Mouse (Mus musculus) cerebellum, postnatal 4 days (tissue): Measurements from ENCODE around the gene Pih1d1.
A peak's percentile ranks its signal among the peaks of the same experiment; 100 is the strongest.
"Not testable (repeated sequence)": the region's sequence is repeated elsewhere in the genome, so short reads cannot be mapped to it uniquely, and the experiment has no call there.

Source experiments
- DNase-seq, 2 experiments: peaks; one replicate each; pipeline ENCODE4 v3.0.0; 2022; ENCODE audit warnings: low spot score in 2 of 2, mixed read lengths in 1 of 2

Pih1d1 gene

DNA sequence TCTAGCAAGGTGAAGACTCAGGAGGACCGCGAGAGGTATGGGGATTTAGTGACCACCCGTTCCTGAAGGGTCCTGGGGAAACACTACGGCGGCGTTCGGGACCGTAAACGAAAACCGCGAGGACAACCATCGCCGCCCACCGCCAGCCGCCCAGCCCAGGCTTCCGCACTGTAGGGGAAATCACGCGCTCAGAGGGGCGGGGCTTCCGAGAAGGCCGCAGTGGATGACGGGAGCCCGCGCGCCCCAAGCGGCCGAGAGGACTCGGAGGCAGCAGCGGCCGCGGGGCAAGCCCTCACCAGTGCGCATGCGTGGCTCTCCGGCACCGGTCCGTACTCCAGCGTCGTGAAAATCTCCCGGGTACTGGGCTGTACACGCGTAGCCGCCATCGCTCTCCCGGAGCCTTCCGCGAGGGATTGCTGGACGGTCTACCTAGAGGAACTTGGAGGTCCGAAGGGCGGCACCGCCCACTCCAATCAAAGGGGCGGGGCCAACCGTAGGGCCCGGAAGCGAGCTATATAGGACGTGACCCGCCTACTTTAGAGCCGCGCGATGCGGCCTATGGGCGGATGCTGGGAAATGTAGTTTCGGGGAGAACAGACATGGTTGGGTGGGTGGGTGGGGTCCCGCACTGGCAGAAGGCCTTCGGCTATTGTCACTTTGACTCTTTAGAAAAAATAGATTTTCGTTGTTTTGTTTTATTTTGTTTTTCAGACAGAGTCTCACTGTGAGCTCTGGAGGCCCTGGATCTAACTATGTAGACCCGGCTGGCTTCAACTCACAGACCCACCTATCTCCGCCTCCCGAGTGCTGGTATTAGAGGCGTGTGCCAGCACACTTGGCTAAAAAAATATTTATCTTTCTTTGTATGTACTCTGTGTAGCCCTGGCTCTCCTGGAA is at the start of gene Pih1d1, which contains the start of gene Aldh16a1:
Gene Pih1d1 (plus strand): TSS at position 208 of the 897 bp plus-strand sequence.
Gene Aldh16a1 (minus strand): TSS at position 489 of the 897 bp plus-strand sequence.
- peak; percentile 92 to 98 for DNase-seq

DNA sequence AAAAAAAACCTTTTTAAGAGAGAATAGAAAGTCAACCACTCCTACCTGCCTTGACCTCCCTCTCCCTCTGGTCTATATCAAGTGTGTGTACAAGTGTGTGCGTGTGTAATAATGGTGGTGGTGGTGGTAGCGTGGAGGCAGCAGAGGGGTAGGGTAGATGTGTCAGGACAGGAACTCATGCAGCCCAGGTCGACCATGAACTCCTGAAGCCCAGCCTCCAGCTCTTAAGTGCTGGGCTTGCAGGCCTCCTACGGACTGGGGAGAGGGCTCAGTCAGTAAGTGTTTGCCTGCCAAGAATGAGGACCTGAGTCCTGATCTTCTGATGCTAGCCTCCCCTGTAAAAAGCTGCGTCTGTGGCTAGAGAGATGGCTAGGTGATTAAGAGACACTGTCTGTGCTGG is 49.2 kb upstream of the Pih1d1 start:
- no peak for DNase-seq

DNA sequence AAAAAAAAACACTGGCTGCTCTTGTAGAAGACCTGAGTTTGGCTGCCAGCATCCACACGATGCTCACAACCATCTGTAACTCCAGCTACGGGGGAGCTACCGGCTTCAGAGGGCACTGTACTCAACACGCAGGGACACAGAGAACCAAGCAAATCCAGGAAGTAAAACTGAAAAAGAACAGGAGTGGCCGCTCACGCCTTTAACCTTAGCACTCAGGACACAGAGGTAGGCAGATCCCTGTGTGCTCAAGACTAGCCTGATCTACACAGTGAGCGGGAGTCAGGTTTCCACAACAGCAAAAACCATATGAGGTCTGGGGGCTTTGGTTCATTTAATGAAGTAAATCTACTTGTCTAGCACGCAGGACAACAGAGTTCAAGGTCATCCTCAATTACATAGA is 48.6 kb upstream of the Pih1d1 start:
- DNase-seq, result no peak

DNA sequence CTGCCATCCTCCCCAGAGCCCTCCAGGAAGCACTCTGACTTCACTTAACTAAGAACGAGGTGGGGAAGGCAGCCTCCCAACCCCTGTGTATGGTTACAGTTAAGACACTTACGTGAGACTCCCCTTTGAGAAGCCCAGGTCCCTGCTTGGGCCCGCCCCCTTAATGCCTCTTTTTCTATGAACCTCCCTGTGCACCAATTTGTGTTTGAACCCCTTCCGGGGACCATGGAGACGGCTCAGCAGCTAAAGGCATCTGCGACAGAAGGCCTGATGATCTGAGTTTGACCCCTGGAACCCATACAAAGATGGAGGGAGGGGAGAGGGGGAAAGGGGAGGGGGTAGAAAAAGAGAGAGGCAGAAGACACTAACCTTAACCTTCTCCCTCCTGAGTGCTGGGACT is 47.7 kb upstream of the Pih1d1 start:
- DNase-seq, result no peak

DNA sequence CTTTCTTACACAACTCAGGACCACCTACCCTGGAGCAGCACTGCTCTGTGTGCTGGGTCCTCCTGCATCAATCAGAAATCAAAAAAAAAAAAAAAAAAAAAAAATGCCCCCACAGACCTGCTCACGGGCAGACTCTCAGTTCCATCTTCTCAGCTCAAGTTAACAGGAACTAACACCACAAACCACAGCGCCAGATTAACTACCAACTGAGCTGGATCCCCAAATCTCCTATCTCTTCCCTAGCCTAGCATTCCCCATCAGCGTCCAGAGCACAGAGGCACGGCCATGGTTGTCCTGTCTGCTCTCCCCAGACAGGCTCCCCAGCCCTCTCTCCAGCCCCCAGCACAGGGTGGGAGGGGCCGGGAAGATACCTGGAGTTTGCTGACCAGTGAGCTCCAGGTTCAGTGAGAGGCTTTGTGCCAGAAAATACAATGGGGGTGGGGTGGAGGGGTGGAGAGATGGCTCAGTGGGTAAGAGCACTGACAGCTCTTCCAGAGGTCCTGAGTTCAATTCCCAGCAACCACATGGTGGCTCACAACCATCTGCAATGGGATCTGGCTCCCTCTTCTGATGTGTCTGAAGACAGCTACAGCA is 47.0 kb upstream of the Pih1d1 start:
- DNase-seq, result no peak

- not testable (repeated sequence) for DNase-seq
Observed at GRCm38 (mm10) chr7:45110089-45110488, 44.0 kb upstream of the Pih1d1 start.

- no peak for DNase-seq
Observed at GRCm38 (mm10) chr7:45111940-45112339, 42.2 kb upstream of the Pih1d1 start.

GRCm38 (mm10) chr7:45112529-45112928 is 41.6 kb upstream of the Pih1d1 start:
- no peak for DNase-seq

DNA sequence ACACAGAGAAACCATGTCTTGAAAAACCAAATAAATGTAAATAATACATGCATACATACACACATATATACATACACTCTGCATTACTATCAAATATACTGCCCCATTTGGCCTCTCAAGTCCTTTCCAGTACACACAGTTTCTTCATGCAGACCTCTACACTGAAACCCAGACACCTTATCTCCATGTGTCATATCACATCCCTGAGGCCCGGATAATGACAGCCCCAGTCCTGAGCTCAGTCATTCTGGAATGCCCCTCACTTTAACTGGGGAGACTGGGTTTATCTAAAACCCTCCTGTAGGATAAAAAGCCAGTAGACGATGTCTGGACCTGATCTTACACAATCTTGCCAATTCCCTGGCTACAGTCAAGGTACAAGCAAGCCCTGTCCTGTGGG is 40.6 kb upstream of the Pih1d1 start:
- no peak for DNase-seq

DNA sequence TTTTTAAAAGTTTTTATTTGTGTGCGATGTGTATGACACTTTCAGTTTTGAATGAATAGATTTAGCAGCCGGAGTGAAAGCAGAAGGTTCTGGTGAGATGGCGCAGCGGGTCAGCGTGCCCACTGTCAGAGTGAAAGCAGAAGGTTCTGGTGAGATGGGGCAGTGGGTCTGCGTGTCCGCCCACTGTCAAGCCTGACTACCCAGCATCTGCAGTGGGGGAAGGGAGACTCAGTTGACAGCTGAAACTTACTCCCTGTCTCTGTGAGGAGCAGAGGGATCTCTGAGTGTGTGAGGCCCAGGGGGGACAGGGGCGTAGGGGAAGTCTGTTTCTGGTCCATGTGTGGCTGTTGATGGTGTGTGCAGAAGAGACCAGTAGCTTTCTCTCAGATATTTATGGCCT is 36.5 kb upstream of the Pih1d1 start:
- DNase-seq, result no peak

GRCm38 (mm10) chr7:45118336-45118735 is 35.8 kb upstream of the Pih1d1 start:
- DNase-seq, result no peak

- DNase-seq, result no peak
Observed at GRCm38 (mm10) chr7:45119780-45120709, 34.1 kb upstream of the Pih1d1 start.

DNA sequence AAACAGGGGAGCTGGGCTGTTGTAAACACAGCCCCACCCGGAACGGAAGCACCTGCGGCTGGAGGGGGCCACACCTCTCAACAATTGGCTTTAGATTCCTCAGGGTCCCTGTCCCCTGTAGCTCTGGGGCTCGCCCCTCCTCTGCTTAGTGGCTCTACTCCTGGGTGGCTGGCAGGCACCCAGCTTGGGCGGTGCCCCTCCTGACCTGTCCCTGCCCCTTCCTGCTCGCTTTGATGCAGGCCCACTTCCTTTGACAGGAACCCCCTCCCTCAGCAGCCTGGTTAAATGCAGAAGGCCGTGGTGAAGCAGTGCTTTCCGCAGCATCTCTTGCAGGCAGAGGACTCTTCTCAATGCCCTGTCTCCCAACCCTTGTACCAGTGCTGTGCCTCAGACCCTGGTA is 32.7 kb upstream of the Pih1d1 start:
- DNase-seq, result no peak

DNA sequence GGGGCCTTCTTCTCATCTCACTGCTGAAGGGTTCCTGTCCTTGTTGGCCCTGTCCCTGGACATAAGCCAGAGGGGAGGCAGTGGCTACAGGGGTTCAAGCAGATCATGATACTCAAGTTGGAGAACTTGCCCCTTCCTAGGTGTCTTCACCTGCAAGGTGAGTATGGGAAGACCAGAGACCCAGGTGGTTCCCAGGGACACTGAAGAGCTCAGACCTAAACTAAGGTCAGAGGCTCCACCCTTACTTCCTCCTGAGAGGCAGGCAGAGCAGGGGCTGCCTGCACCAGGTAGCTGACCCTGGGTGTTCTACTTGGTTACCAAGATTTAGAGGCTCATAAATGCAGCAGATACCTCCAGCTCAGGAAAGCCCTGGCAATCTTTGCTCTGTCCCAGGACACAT is 32.1 kb upstream of the Pih1d1 start:
- DNase-seq, result no peak

DNA sequence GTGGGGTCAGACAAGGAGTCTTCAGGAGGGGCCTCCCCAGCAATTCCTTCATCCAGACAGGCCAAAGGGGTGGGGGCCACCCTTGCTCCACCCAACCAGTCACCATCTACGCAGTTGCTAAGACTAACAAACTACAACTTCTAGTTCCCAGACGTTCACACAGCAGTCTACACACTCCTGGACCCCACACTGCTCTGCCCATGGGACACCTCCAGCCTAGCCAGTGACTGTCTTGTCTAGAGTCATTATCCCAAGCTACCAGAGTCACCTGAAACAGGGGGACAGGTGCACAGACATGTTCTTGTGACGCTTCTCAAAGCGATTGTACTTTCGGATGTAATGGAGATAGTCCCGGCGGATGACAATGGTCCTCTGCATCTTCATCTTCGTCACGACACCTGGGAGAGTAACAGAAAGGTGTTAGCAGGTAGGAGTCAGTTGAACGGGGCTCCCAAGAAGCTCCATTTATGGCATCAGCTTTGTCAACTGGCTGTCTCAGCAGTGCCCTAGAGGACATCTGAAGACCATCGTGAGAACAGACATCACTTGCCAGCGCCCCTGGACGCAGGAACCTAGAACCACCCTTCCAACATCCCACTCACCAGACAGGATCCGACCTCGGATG is 31.4 kb upstream of the Pih1d1 start:
- DNase-seq, result no peak

- DNase-seq, result no peak
Observed at GRCm38 (mm10) chr7:45123186-45123570, 30.9 kb upstream of the Pih1d1 start.

DNA sequence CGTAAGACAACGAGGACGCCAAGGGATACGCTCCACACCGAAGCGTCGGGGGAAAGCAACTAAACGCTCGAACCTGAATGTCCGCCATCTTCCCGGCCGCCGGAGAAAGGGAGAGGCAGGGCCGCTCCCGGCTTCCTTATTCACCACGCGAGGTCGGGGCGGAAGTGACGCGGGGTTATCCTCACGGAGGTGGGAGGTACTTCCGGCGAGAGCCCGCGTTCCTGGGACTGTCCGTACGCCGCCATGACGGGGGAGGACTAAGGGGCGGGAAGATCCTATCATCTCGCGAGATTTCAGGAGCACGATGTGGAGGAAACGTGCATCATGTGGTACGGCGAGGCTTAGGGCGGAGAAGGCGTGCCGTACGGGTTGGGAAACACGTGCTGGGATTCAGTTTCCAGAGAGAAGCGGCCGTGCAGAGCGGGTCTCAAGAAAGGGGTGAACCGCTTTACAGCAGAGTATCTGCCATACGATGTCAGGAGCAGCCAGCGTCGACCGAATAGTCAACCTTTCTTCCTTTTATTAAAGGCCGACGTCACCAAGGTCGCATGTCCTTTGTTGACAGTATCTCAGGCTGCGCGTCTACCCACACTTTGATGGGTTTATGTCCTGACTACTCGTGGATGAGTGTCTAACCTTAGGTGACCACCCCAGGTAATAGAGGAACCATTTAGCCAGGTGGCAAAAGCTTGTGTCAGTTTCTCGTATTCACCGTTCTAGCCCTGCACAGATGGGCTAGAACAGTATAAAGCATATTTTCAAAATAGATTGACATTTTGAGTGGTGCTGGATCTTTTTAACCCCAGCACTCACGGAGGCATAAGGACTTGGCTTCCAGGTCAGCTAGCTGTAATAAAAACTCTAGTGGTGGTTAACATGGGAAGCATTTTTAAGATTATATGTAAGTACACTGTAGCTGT is 29.6 kb upstream of the Pih1d1 start, which contains the start of gene Rps11:
Gene Rps11 (minus strand): TSS at position 216 of the 920 bp plus-strand sequence.
- DNase-seq, result peak; percentile 98

DNA sequence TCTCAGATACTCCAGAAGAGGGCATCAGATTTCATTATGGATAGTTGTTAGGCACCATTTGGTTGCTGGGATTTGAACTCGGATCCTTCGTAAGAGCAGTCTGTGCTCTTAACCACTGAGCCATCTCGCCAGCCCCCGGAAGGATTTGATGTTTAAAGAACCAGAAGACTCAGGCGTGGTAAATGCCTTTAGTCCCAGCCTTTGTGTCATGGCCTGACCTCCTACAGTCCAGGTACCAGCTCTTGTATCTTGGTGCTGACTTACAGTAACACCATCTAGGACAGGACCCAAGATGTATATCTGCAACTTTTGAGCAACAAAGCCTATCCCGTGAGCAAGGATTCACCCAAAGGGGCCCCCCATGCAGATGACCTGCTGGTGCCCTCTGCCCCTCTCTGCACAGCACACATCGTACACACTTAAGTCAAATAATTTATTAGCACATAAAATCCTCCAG is 28.9 kb upstream of the Pih1d1 start:
- DNase-seq, result no peak

DNA sequence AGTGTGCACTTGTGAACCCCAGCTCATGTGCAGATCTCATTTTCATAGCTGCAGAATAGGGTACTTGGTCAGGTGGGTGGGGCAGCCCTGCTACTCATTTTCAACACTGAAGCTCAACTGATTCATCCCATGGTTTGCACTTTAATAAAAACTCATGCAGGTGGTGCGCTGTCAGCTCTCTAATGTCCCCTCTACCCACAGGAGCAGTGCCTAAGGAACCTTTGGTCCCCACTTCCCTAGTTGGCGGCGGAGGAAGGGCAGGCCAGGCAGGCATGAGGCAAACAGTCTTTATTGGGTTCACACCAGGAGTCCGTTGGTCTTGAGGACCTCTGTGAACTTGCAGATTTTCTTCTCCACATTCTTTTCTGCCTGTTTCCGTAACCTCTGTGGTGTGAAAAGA is 28.5 kb upstream of the Pih1d1 start:
- not testable (repeated sequence) for DNase-seq

DNA sequence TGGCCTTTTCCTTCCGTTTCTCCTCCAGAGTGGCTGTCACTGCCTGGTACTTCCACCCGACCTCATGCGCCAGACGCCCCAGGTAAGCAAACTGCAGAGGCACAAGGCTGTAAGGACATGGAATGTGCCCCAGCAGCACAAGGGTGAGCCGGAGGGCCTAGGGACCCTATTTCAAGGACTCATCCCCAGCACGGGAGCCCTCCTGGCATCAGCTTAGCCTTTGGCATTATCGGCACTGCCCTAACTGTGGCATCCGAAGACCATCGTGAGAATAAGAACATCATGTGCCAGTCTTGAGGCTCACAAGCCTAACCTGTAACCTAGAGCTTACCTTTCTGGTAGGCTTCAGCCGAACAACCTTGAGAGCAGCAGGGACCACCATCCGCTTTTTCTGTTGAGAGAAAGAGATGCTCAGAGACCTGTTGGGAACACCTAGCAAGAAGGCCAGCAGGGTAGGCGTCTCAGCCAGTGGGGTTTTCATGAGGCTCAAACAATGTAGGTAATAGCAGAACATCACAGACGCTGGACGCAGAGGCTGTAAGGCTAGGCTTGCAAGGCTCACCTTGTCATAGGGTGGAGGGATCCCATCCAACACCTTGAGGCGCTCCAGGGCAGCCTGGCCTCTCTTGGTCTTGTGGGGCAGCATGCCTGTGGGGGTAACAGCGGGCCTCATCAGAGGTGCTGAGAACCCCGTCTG is 27.8 kb upstream of the Pih1d1 start:
- no peak for DNase-seq
